Mouse (Mus musculus): ENCODE measurements at regions not wholly inside any gene's neighbourhood (a gene's known extent, or its start where the extent isn't known, plus 50 kb on each side); places are given as distances from the start of the nearest gene placed in this dataset.

DNA sequence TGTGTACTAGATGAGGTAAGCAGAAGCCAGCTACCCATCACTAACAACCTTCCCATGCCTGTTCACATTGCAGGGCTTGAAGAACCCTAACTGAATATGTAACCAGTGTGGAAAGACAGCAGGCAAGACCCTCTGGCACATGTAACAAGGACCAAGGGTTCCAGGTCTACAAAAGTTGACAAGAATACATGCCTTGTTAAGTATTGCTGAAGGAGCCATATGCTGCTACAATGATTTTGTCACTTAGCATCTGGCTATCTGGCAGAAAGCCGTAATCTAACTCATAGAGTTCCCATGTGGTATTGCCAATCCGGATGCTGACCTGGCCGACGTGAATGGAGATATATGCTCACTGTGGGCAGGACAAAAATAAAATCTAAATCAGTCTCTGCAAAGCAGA, 1127.9 kb downstream of the Rapgef2 start:
- Histone ChIP-seq H3K4me2 (ENCODE audit: low read depth, low read length) (no peak overlapping the region), H3K9ac (replicated peaks; ENCODE audit: low read length) (no peak overlapping the region), H3K9me3 (ENCODE audit: low read length) (no peaks in the 10 kb centered on the region), H3K36me3 (ENCODE audit: insufficient read depth, low read length) (no peaks in the 10 kb centered on the region), H3K27me3 (ENCODE audit: insufficient read depth, low read length) (no peaks in the 10 kb centered on the region), H3K27ac (no peak overlapping the region), H3K4me3 (ENCODE audit: low read length) (no peak overlapping the region), H3K4me1 (ENCODE audit: insufficient read depth, low read length) (no peaks in the 10 kb centered on the region)
- DNase-seq (ENCODE audit: low spot score): no peak
- TF ChIP-seq CTCF (IDR thresholded peaks at IDR 0.05; ENCODE audit: low read depth): no peak
- 78% methylated on average over 4 of the region's 4 CpGs for WGBS
- ATAC-seq: no peak

Data from hindbrain, postnatal 0 days (tissue).